Mouse (Mus musculus) hematopoietic stem cell, adult 5-6 weeks (primary cell): ENCODE data around the gene Mcub. TPM values are rescaled to one million over a fixed set of nuclear protein-coding genes. Genes with fewer than 3 reads are reported as not detected.
A peak's percentile ranks its signal among the peaks of the same experiment; 100 is the strongest.

Experiments
- ATAC-seq, 2 experiments: fragments of 125-278 bp in 1 of 2; replicated peaks in 1 of 2; 2 replicates each; pipeline ENCODE4 v1.8.0; 2016 to 2017; ENCODE audit warnings: inconsistent platforms in 2 of 2, mild to moderate bottlenecking in 2 of 2, moderate number of reproducible peaks in 2 of 2, low read depth in 1 of 2, moderate TSS enrichment in 1 of 2; ENCODE audit not compliant: low FRiP score in 2 of 2, poor library complexity in 2 of 2, severe bottlenecking in 2 of 2, insufficient read depth in 1 of 2, low TSS enrichment in 1 of 2
- total RNA-seq: library from RNA; stranded (forward); fragments of 172-1452, 232-1000 nt; gene quantifications from 2 replicates; pipeline ENCODE4 v1.2.3, GENCODE M21; 2017

The Mcub gene
- total RNA-seq, 1 experiment from 2014 or later: 1.7 TPM

DNA sequence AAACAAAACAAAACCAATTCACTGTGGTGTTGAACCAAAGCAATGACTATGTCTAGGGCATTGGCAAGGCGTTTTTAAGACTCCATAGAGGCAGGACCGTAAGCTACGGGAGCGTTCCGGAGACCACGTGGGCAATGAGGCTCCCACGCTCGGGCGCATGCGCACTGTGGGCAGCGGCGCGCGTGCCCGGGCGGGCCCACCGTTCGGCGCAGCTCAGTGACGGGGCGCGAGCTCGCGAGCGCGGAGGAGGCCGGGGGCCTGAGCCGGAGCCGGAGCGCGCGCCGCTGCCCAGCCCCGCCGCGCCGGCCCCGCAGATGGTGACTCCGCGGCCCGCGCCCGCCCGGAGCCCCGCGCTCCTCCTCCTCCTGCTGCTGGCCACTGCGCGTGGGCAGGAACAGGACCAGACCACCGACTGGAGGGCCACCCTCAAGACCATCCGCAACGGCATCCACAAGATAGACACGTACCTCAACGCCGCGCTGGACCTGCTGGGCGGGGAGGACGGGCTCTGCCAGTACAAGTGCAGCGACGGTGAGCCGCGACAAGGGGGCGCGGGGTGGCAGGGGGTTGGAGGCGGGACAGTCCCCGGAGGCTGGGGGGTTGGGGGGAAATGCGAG lies 91.5 kb downstream of the Mcub start, which contains the start of gene Pla2g12a:
Gene Pla2g12a, plus strand, starts transcription at position 202 of the 617 bp plus-strand sequence.
- ATAC-seq: peak; percentile 71 to 76

DNA sequence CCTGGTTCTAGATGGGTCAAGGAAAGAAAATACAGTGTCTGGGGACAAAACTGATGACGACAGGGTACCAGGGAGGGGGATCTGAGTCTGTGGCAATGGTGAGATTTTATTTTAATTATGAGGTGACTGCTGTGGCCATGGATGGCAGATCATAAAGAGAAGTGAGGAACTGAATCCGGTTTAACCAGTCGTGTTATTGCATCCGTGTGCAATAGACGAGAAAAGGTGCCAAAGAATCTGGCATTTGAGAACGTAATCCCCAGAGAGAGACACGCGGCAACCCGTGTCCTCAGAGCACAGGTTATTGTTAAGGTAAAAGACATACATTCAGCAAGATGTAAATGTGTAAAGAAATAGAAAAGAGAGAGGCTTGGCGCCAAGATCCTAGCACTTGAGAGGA lies 92.7 kb downstream of the Mcub start:
- no peak for ATAC-seq

Other genes with a start within 250 kb of the Mcub start
- 0.94 and 1.8 TPM in 2 replicates for gene Egf, start 214.9 kb downstream of the Mcub start, total RNA-seq
- gene Lrit3, start 166.2 kb downstream of the Mcub start, total RNA-seq: not detected in 2 replicates
- 0.55 TPM in 1 of 2 replicates, not detected in the other for gene Rrh, start 147.6 kb downstream of the Mcub start, total RNA-seq
- gene Gar1, start 138.8 kb downstream of the Mcub start, total RNA-seq: 24.8 and 56.9 TPM in 2 replicates
- gene Cfi, start 134.3 kb downstream of the Mcub start, total RNA-seq: not detected in 2 replicates
- 11.7 and 29.2 TPM in 2 replicates for gene Pla2g12a, start 91.6 kb downstream of the Mcub start, total RNA-seq
- 23.5 and 27.0 TPM in 2 replicates for gene Casp6, start 68.8 kb downstream of the Mcub start, total RNA-seq
- 43.0 and 63.2 TPM in 2 replicates for gene Sec24b, start 91.3 kb upstream of the Mcub start, total RNA-seq
- gene Col25a1, start 161.3 kb upstream of the Mcub start, total RNA-seq: 0.15 TPM in 1 of 2 replicates, not detected in the other